Mouse (Mus musculus): ENCODE results near the gene Gm20388.

- TF ChIP-seq EP300 (optimal IDR thresholded peaks at IDR 0.05): no peak
- TF ChIP-seq CTCF (IDR thresholded peaks at IDR 0.05; ENCODE audit: low read depth): no peak
Observed at GRCm38 (mm10) chr8:123625717-123626116, 3715.1 kb downstream of the Gm20388 start.
